Mouse (Mus musculus) heart, postnatal 14 days (tissue): Measurements from ENCODE around the gene C530008M17Rik. TPM values are rescaled to one million over a fixed set of nuclear protein-coding genes. Genes with fewer than 3 reads are reported as not detected.

Experiments used
- DNase-seq, 2 experiments: peaks; one replicate each; pipeline ENCODE4 v3.0.0; 2021 to 2022
- intact Hi-C: fragments of 180-260 bp; cut with DNase I; formaldehyde crosslinking; loops from one replicate; pipeline ENCODE4 v1.15.1; 2025
- total RNA-seq, 2 experiments: library from RNA; stranded (reverse); gene quantifications; 2 replicates each; pipeline ENCODE4 v1.2.3; 2021

Gene C530008M17Rik
- total RNA-seq, 2 experiments from 2014 or later, result 2.1 to 2.2 TPM

- intact Hi-C loops, result no loop called here
- no peak for DNase-seq
Observed at GRCm38 (mm10) chr5:76697536-76697935, 41.2 kb downstream of the C530008M17Rik start.

- no peak for DNase-seq
- intact Hi-C loops, result no loop called here
Observed at GRCm38 (mm10) chr5:76698187-76698586, 41.9 kb downstream of the C530008M17Rik start.

- no peak for DNase-seq
Observed at GRCm38 (mm10) chr5:76701127-76701853, 45.0 kb downstream of the C530008M17Rik start.

GRCm38 (mm10) chr5:76702104-76702503, 45.8 kb downstream of the C530008M17Rik start:
- intact Hi-C loops, result no loop called here
- DNase-seq, result no peak

More at GRCm38 (mm10) chr5:76701127-76701853, 45.0 kb downstream of the C530008M17Rik start:
- intact Hi-C loops, result no loop called here

- intact Hi-C loops, result no loop called here
Observed at GRCm38 (mm10) chr5:76702646-76703045, 46.3 kb downstream of the C530008M17Rik start.

GRCm38 (mm10) chr5:76705307-76706173, 49.2 kb downstream of the C530008M17Rik start:
- no peak for DNase-seq
- intact Hi-C loops, result no loop called here

More at GRCm38 (mm10) chr5:76702646-76703045, 46.3 kb downstream of the C530008M17Rik start:
- no peak for DNase-seq

GRCm38 (mm10) chr5:76707072-76707471, 50.8 kb downstream of the C530008M17Rik start:
- intact Hi-C loops, result no loop called here
- no peak for DNase-seq

GRCm38 (mm10) chr5:76708004-76708403, 51.7 kb downstream of the C530008M17Rik start:
- intact Hi-C loops, result no loop called here
- DNase-seq, result no peak

GRCm38 (mm10) chr5:76713743-76714142, 57.4 kb downstream of the C530008M17Rik start:
- DNase-seq, result no peak
- intact Hi-C loops, result no loop called here

GRCm38 (mm10) chr5:76719954-76720353, 63.6 kb downstream of the C530008M17Rik start:
- DNase-seq, result no peak
- intact Hi-C loops, result no loop called here

- intact Hi-C loops, result no loop called here
- no peak for DNase-seq
Observed at GRCm38 (mm10) chr5:76724878-76725277, 68.6 kb downstream of the C530008M17Rik start.

GRCm38 (mm10) chr5:76726518-76727103, 70.3 kb downstream of the C530008M17Rik start:
- no peak for DNase-seq
- intact Hi-C loops, result no loop called here

GRCm38 (mm10) chr5:76733055-76733641, 76.8 kb downstream of the C530008M17Rik start:
- DNase-seq, result no peak
- intact Hi-C loops, result no loop called here

- no peak for DNase-seq
- intact Hi-C loops, result no loop called here
Observed at GRCm38 (mm10) chr5:76741463-76741862, 85.2 kb downstream of the C530008M17Rik start.

GRCm38 (mm10) chr5:76742076-76742475, 85.8 kb downstream of the C530008M17Rik start:
- no peak for DNase-seq
- intact Hi-C loops, result no loop called here

- no peak for DNase-seq
- intact Hi-C loops, result no loop called here
Observed at GRCm38 (mm10) chr5:76744737-76745209, 88.5 kb downstream of the C530008M17Rik start.

GRCm38 (mm10) chr5:76747851-76748250, 91.5 kb downstream of the C530008M17Rik start:
- intact Hi-C loops, result no loop called here
- DNase-seq, result no peak

- DNase-seq, result no peak
- intact Hi-C loops, result no loop called here
Observed at GRCm38 (mm10) chr5:76752351-76752750, 96.0 kb downstream of the C530008M17Rik start.

- intact Hi-C loops, result no loop called here
Observed at GRCm38 (mm10) chr5:76760349-76760748, 104.0 kb downstream of the C530008M17Rik start.

GRCm38 (mm10) chr5:76762030-76762698, 105.9 kb downstream of the C530008M17Rik start:
- intact Hi-C loops, result no loop called here
- no peak for DNase-seq

More at GRCm38 (mm10) chr5:76760349-76760748, 104.0 kb downstream of the C530008M17Rik start:
- no peak for DNase-seq
